Mouse (Mus musculus) heart, embryonic 12.5 days (tissue): ENCODE data around the gene Entpd1. TPM values are rescaled to one million over a fixed set of nuclear protein-coding genes. Genes with fewer than 3 reads are reported as not detected.
A peak's percentile ranks its signal among the peaks of the same experiment; 100 is the strongest.

Experiments
- ATAC-seq: fragments of 200-750 bp; cut with Nextera tagmentation; 2 replicates; pipeline ENCODE4 v1.8.0; 2017; ENCODE audit warnings: moderate TSS enrichment, moderate library complexity; ENCODE audit not compliant: insufficient number of reproducible peaks, low FRiP score
- H3K27ac ChIP-seq: fragments of 300-500 bp; sonication (generic); 2 replicates; pipeline ENCODE4 v1.5.1; 2016; ENCODE audit warnings: mild to moderate bottlenecking, moderate library complexity; ENCODE audit not compliant: poor library complexity, severe bottlenecking
- H3K27me3 ChIP-seq: fragments of 300-500 bp; sonication (generic); replicated peaks from 2 replicates; pipeline ENCODE4 v1.6.1; 2016; ENCODE audit warnings: mild to moderate bottlenecking, moderate library complexity
- H3K36me3 ChIP-seq: fragments of 300-500 bp; sonication (generic); 2 replicates; pipeline ENCODE4 v1.6.1; 2016; ENCODE audit warnings: mild to moderate bottlenecking, moderate library complexity
- H3K4me1 ChIP-seq: fragments of 300-500 bp; sonication (generic); replicated peaks from 2 replicates; pipeline ENCODE4 v1.6.1; 2016; ENCODE audit warnings: mild to moderate bottlenecking
- H3K4me2 ChIP-seq: fragments of 300-500 bp; sonication (generic); 2 replicates; pipeline ENCODE4 v1.6.1; 2016; ENCODE audit warnings: mild to moderate bottlenecking, moderate library complexity
- H3K4me3 ChIP-seq: fragments of 300-500 bp; sonication (generic); 2 replicates; pipeline ENCODE4 v1.5.1; 2016; ENCODE audit warnings: mild to moderate bottlenecking
- H3K9ac ChIP-seq: fragments of 300-500 bp; sonication (generic); 2 replicates; pipeline ENCODE4 v1.6.1; 2016; ENCODE audit warnings: mild to moderate bottlenecking, moderate library complexity
- H3K9me3 ChIP-seq: fragments of 300-500 bp; sonication (generic); replicated peaks from 2 replicates; pipeline ENCODE4 v1.6.1; 2016; ENCODE audit warnings: mild to moderate bottlenecking, moderate library complexity
- WGBS: fragments of 180-500 bp; shearing (Covaris S2); methylation state at CpG from one replicate; pipeline ENCODE4 v1.1.7; 2016; 5-methylcytosine and 5-hydroxymethylcytosine counted together
- polyA plus RNA-seq: library from polyadenylated mRNA; unstranded; fragments of >200 nt; fragmentation: Nextera tagmentation; extraction: Ambion mirVana; gene quantifications from 2 replicates; pipeline ENCODE4 v1.2.1, GENCODE M21; 2016

Entpd1 gene
- polyA plus RNA-seq, 1 experiment from 2014 or later: 10.9 TPM

- Histone ChIP-seq H3K9me3 (no peaks in the 10 kb centered on the region), H3K27me3 (no peaks in the 10 kb centered on the region), H3K9ac (no peak overlapping the region), H3K4me2 (no peak overlapping the region), H3K36me3 (no peaks in the 10 kb centered on the region), H3K4me1 (peaks cover 8% of the 10 kb centered on the region; the same call in 1 of the 2 replicates), H3K27ac (no peak overlapping the region), H3K4me3 (no peak overlapping the region)
- ATAC-seq: no peak
- 72% methylated on average over 7 of the region's 7 CpGs for WGBS
These were observed 53.6 kb downstream of the Entpd1 start for GRCm38 (mm10) chr19:40665778-40666177.

DNA sequence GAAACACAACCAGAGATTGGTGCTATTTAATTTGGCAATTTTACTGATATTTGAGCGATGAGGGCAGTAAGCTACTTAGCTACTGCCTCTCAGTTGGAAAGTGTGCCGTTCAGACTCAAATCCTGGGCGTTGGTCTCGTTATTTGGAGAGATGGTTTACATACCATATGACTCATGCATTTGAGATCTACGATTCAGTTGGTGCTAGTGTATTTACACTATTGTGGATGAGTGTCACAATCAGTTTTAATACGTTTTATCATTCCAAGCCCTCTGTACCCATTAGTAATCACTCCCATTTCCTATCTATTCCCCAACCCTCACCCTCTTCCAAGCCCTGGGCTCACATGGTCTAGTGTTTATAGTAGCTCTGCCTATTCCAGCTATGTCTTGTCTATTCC, 54.9 kb downstream of the Entpd1 start:
- Histone ChIP-seq H3K9me3 (no peaks in the 10 kb centered on the region), H3K36me3 (no peaks in the 10 kb centered on the region), H3K4me1 (peaks cover 11% of the 10 kb centered on the region; the same call in 1 of the 2 replicates), H3K27me3 (no peaks in the 10 kb centered on the region), H3K9ac (no peak overlapping the region), H3K4me3 (no peak overlapping the region), H3K27ac (no peak overlapping the region), H3K4me2 (no peak overlapping the region)
- no peak for ATAC-seq
- WGBS: 80% methylated on average over 6 of the region's 6 CpGs

GRCm38 (mm10) chr19:40675329-40675728, 63.2 kb downstream of the Entpd1 start:
- H3K4me3 ChIP-seq: no peak overlapping the region
- no peak overlapping the region for H3K9ac ChIP-seq
- 74% methylated on average over 5 of the region's 5 CpGs for WGBS
- H3K27me3 ChIP-seq: no peaks in the 10 kb centered on the region
- H3K9me3 ChIP-seq: no peaks in the 10 kb centered on the region
- H3K4me1 ChIP-seq: peaks cover 21% of the 10 kb centered on the region
- no peak for ATAC-seq
- H3K36me3 ChIP-seq: no peaks in the 10 kb centered on the region
- H3K4me2 ChIP-seq: no peak overlapping the region
- no peak overlapping the region for H3K27ac ChIP-seq

- H3K27me3 ChIP-seq: no peaks in the 10 kb centered on the region
- H3K9me3 ChIP-seq: no peaks in the 10 kb centered on the region
- H3K36me3 ChIP-seq: no peaks in the 10 kb centered on the region
- ATAC-seq: no peak
- H3K27ac ChIP-seq: peak overlapping the region; percentile 77; the same call in 1 of the 2 replicates
- H3K4me1 ChIP-seq: peaks cover 18% of the 10 kb centered on the region
- H3K9ac ChIP-seq: no peak overlapping the region; the same call in 1 of the 2 replicates
- H3K4me2 ChIP-seq: peak overlapping the region; percentile 56
- peak overlapping the region; percentile 18; the same call in 1 of the 2 replicates for H3K4me3 ChIP-seq
- WGBS: 50% methylated on average over 6 of the region's 6 CpGs
These were observed 65.9 kb downstream of the Entpd1 start for GRCm38 (mm10) chr19:40678087-40678486.

GRCm38 (mm10) chr19:40678532-40679307, 66.6 kb downstream of the Entpd1 start:
- Histone ChIP-seq H3K9me3 (no peaks in the 10 kb centered on the region), H3K36me3 (no peaks in the 10 kb centered on the region), H3K27ac (peak overlapping the region; percentile 77), H3K4me1 (peaks cover 18% of the 10 kb centered on the region), H3K4me2 (peak overlapping the region; percentile 56), H3K4me3 (peak overlapping the region; percentile 18), H3K27me3 (no peaks in the 10 kb centered on the region), H3K9ac (peak overlapping the region; percentile 27)
- ATAC-seq: peak; percentile 80
- 21% methylated on average over 17 of the region's 17 CpGs for WGBS

DNA sequence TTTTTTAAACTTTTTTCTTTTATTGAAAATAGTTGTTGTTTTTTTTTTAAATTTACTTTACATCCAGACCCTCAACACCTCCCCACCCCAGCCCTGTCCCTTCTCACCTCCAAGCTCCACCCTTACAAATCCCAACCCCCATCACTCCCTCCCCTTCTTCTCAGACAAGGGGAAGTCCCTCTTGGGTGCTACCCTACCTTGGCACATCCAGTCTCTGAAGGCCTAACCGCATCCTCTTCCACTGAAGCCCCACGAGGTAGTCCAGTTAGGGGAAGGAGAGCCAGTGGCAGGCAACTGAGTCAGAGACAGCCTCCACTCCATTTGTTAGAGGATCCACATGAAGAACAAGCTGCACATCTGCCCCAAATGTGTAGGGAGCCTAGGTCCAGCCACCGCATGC, 67.5 kb downstream of the Entpd1 start:
- H3K9ac ChIP-seq: no peak overlapping the region
- no peak overlapping the region for H3K4me3 ChIP-seq
- WGBS: 85% methylated on average over 3 of the region's 3 CpGs
- H3K36me3 ChIP-seq: no peaks in the 10 kb centered on the region
- H3K9me3 ChIP-seq: no peaks in the 10 kb centered on the region
- H3K4me2 ChIP-seq: no peak overlapping the region
- H3K27me3 ChIP-seq: no peaks in the 10 kb centered on the region
- no peak overlapping the region for H3K27ac ChIP-seq
- ATAC-seq: no peak
- peaks cover 18% of the 10 kb centered on the region for H3K4me1 ChIP-seq

GRCm38 (mm10) chr19:40684124-40684523, 72.0 kb downstream of the Entpd1 start:
- Histone ChIP-seq H3K9ac (no peak overlapping the region), H3K27ac (no peak overlapping the region), H3K4me3 (no peak overlapping the region), H3K27me3 (no peaks in the 10 kb centered on the region), H3K36me3 (no peaks in the 10 kb centered on the region), H3K4me1 (peaks cover under 1% of the 10 kb centered on the region), H3K4me2 (no peak overlapping the region), H3K9me3 (no peaks in the 10 kb centered on the region)
- WGBS: 90% methylated on average over 1 of the region's 1 CpGs
- no peak for ATAC-seq

DNA sequence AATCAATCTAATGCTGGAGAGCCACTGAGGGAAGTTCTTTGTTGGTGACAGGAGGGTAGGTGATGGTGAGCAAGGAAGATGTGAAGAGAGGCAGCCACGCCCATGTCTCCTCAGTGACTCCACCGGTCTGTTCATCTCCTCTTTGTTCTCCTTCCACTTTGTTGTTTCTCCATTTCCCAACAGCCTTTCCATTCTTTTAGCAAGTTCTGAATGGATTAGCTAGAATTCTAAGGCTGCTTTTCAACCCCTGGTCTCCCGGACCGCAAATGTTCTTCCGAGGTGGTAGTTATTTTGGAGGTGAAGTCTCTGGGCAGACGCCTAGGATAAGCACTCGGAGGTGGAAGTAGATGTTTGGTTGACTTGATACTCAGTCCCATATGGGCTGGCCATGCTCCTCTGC, 72.4 kb downstream of the Entpd1 start:
- Histone ChIP-seq H3K27ac (no peak overlapping the region), H3K9me3 (no peaks in the 10 kb centered on the region), H3K27me3 (no peaks in the 10 kb centered on the region), H3K4me1 (no peaks in the 10 kb centered on the region; the same call in none of the 2 replicates), H3K4me2 (no peak overlapping the region), H3K4me3 (no peak overlapping the region), H3K9ac (no peak overlapping the region), H3K36me3 (no peaks in the 10 kb centered on the region)
- WGBS: 81% methylated on average over 7 of the region's 7 CpGs
- no peak for ATAC-seq

DNA sequence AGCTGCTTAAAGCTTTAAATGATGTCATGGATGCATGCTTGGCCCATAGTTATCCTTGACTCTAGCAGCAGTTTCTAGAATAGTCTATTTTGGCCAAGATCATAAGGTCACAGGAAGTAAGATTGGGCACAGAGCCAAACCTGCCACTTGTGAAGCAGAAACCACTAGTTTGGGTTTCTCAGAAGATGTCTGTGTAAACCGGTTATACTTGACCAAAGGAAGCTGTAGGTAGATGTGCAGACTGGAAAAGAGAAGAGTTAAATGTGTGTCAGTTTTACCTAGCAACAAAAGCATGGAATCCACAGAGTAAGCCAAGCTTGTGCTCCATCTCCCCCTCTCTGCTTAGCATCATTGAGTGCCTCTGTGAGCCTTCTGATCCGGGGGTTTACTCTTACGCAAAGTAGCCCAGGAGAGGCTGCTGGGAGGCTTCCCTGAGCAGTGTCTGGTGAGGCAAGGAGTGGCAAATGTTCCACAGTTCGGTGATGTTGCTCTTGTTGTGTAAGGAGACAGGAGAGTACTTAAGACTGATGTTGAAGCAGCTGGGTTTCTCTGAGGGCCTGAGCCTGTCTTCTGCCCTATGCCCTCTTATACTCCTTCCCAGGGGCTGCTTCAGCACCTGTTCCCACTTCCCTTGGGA, 75.2 kb downstream of the Entpd1 start:
- no peak for ATAC-seq

DNA sequence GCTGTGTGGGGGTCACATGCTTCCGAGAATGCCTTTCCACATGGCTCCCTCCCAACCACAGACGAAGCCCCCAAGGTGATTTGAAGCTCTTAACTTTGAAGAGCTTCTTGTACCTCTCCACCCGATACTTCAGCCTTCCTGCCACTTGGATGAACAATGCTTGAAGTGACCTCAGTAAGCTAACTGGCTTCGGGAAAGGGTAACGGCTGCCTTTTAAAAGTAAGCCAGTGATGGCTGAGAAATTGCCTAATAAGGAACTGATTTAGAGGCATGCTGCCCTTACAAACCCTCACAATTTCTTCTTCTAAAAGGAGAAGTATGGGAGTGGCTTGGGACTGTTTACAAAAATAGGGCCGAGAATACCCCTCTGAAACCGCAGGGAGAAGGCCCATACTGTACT, 81.0 kb downstream of the Entpd1 start:
- 79% methylated on average over 7 of the region's 7 CpGs for WGBS

More for the DNA sequence above, 75.2 kb downstream of the Entpd1 start:
- WGBS: 69% methylated on average over 4 of the region's 4 CpGs
- no peak overlapping the region for H3K27ac ChIP-seq
- H3K9ac ChIP-seq: no peak overlapping the region
- no peaks in the 10 kb centered on the region; the same call in none of the 2 replicates for H3K4me1 ChIP-seq
- H3K4me2 ChIP-seq: no peak overlapping the region
- H3K27me3 ChIP-seq: no peaks in the 10 kb centered on the region
- H3K4me3 ChIP-seq: no peak overlapping the region
- H3K36me3 ChIP-seq: no peaks in the 10 kb centered on the region
- H3K9me3 ChIP-seq: no peaks in the 10 kb centered on the region

DNA sequence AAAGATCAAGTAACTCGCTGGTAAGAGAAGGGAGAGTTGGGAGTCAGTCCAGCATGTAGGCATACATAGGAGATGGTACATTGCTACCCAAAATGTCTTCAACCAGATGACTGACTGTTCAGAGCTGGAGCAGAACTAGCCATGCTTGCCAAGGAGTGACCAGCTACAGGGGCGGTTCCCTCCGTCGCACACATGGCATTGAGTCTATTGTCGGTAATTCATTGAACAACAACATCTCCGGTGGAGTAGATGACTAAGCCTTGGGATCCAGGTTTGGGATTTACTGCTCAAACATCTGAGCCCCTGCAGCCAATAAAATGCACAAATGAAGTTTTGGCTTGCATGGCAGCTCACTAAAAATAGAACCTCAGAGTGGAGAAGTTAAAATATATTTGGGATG, 84.0 kb downstream of the Entpd1 start:
- 89% methylated on average over 6 of the region's 6 CpGs for WGBS
- ATAC-seq: no peak
- no peaks in the 10 kb centered on the region for H3K9me3 ChIP-seq

More for the DNA sequence above, 81.0 kb downstream of the Entpd1 start:
- no peak overlapping the region for H3K4me2 ChIP-seq
- H3K4me3 ChIP-seq: no peak overlapping the region
- ATAC-seq: no peak
- 0 out of 2 replicates have a peak, but pooled peaks cover 3% of the 10 kb centered on the region for H3K4me1 ChIP-seq
- no peak overlapping the region for H3K9ac ChIP-seq
- no peak overlapping the region for H3K27ac ChIP-seq
- no peaks in the 10 kb centered on the region for H3K27me3 ChIP-seq
- H3K9me3 ChIP-seq: no peaks in the 10 kb centered on the region
- H3K36me3 ChIP-seq: no peaks in the 10 kb centered on the region

More for the DNA sequence above, 84.0 kb downstream of the Entpd1 start:
- Histone ChIP-seq H3K4me3 (no peak overlapping the region), H3K4me1 (peaks cover 9% of the 10 kb centered on the region; the same call in 1 of the 2 replicates), H3K27ac (no peak overlapping the region), H3K27me3 (no peaks in the 10 kb centered on the region), H3K4me2 (no peak overlapping the region), H3K9ac (no peak overlapping the region), H3K36me3 (no peaks in the 10 kb centered on the region)
